Mouse (Mus musculus) c-Kit-positive CD71-negative TER-119-negative erythroid progenitor cells, embryonic 14.5 days (primary cell): ENCODE data around the gene B3gat1.

Experiments used
- DNase-seq: peaks from one replicate; pipeline ENCODE4 v3.0.0-alpha.2; 2013; ENCODE audit warnings: low read depth

The B3gat1 gene

GRCm38 (mm10) chr9:26733206-26733891 is at the start of gene B3gat1:
TSS of gene B3gat1 (plus strand) at chr9:26733728.
- no peak for DNase-seq

- DNase-seq = no peak
Measured at GRCm38 (mm10) chr9:26689171-26689570, 44.4 kb upstream of the B3gat1 start.

DNA sequence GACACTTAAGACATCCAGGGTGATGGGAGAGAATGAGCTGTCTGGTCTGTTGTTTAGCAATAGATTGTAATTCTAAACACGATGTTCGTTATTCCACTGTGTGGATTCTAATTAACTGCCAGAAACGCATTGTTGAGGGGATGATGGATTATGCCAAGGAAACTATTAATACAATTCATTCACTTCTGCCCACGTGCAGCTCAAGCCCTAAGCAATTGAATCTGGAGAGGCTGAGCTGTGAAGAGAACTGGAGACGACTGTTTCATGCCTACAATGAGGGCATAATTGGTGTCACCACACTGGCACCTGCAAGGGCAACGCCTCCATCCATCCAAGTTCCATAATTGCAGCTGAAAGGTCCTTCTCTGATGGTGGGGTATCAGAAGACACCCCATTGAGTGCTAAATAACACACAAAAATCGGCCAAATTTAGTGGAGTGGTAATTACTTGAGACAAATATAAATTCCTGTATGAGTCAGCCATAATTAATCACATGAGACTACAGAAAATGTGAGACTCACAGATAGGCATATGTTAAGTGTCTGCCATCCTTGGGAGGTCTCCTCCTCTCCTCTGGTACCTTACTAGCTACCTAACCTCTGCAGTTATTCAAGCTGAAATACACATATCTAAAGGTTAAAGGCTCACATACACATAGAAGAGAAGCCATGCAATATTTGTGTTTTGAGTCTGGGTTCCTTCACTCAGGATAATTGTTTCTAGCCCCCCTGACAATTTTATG is 43.4 kb upstream of the B3gat1 start:
- DNase-seq = no peak

GRCm38 (mm10) chr9:26692641-26693040 is 40.9 kb upstream of the B3gat1 start:
- no peak for DNase-seq

DNA sequence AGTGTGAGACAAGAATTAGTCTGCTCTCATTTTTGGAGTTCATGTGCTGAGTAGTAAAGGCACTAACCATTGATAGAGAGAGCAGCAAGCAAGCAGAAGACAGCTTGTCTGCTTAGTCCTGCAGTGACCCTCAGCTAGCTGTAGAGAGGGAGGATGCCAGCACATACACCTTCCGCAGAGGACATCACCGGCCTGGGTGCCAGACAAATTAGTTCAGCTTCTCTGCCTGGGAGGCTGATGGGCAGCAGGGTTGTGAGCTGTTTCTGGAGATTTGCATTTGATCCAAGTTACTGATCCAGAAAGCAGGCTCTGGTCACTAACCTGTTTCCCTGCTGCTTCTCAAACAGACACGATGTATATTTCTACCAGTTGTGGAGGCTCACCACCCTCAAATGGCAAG is 38.9 kb upstream of the B3gat1 start:
- DNase-seq = no peak

- no peak for DNase-seq
Measured at GRCm38 (mm10) chr9:26695178-26695577, 38.4 kb upstream of the B3gat1 start.

GRCm38 (mm10) chr9:26698286-26698685 is 35.2 kb upstream of the B3gat1 start:
- no peak for DNase-seq

GRCm38 (mm10) chr9:26700329-26700728 is 33.2 kb upstream of the B3gat1 start:
- no peak for DNase-seq

- no peak for DNase-seq
Measured at GRCm38 (mm10) chr9:26718388-26718787, 15.1 kb upstream of the B3gat1 start.

DNA sequence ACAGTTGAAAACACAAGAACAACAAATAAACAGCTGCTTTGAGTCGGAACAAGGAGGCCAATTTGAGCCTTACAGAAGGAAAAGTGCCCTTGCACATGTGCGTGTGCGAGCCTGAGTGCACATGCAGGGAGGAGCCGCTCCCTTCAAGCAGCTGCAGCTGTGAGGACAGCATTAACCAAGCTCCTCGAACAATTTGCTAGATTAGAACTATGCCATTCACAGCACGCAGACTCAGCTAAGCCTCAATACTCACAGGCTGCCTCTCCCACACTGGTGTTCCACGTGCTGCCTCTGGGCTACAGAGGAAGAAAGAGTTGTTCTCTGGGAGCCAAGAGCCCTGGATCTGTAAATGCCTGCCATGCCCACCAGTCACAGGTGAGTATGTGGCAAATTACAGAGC is 11.8 kb upstream of the B3gat1 start:
- DNase-seq = no peak

DNA sequence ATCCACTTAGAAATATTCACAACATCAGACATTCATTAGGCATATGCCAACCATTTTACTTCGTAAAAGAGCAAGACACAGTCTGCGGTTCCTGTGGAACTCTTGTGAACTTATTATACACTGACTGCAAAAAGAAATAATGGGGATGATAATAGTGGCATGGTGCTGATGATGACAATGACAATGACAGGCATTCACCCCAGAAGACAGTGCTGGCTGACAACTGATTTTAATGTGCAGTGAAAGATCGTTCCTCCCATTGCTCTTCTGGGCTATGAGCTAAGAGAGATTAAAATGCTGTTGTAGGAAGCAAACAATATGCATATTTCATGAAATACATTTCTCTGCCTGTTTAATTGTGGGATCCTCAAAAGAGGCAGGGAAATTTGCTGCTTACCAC is 7.8 kb upstream of the B3gat1 start:
- no peak for DNase-seq

- DNase-seq = no peak
Measured at GRCm38 (mm10) chr9:26727445-26727844, 6.1 kb upstream of the B3gat1 start.

- DNase-seq = no peak
Measured at GRCm38 (mm10) chr9:26728556-26728955, 5.0 kb upstream of the B3gat1 start.

GRCm38 (mm10) chr9:26733986-26734385 is 458 bp downstream of the B3gat1 start:
- no peak for DNase-seq

DNA sequence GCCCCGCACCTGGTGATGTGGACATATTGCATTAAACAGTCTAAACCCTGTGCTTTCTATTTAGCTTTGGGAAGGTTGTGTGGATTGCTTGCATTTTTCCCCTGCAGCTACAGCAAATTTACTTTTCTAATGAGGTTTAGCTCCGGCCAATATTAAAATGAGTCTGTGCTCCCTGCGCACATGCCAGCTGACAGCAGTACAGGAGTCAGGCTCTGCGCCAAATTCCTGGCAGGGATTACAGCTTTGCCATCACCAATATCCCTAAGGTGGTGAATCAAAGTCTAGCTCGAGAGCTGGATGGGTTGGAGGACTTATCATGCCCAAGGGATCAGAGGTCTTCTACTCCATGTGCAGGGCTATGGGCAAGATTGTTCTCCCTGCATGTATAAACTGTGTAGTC is 3.6 kb downstream of the B3gat1 start:
- no peak for DNase-seq

GRCm38 (mm10) chr9:26742817-26743216 is 9.3 kb downstream of the B3gat1 start:
- no peak for DNase-seq

GRCm38 (mm10) chr9:26747121-26747520 is 13.6 kb downstream of the B3gat1 start:
- no peak for DNase-seq

DNA sequence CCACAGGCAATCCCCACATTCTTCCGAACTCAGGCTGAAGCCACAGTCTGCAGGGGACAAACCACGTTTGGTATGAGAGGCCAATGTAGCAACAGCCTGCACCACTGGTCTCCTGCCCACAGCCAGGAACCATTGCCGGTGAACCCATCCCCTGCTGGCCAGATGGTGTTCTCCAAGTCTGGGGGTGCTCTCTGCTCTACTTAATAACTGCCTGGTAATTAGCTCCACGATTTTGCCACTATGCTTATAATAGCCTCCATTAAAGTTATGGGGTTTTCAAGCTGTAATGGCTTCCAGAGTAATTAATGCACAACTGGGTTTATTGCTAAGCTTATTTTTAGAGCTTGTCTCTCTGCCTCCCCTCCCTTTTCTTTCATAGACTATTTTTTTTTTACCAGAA is 15.4 kb downstream of the B3gat1 start:
- DNase-seq = no peak

- no peak for DNase-seq
Measured at GRCm38 (mm10) chr9:26760081-26760480, 26.6 kb downstream of the B3gat1 start.

- DNase-seq = no peak
Measured at GRCm38 (mm10) chr9:26760576-26760975, 27.0 kb downstream of the B3gat1 start.

- no peak for DNase-seq
Measured at GRCm38 (mm10) chr9:26762477-26762876, 28.9 kb downstream of the B3gat1 start.

DNA sequence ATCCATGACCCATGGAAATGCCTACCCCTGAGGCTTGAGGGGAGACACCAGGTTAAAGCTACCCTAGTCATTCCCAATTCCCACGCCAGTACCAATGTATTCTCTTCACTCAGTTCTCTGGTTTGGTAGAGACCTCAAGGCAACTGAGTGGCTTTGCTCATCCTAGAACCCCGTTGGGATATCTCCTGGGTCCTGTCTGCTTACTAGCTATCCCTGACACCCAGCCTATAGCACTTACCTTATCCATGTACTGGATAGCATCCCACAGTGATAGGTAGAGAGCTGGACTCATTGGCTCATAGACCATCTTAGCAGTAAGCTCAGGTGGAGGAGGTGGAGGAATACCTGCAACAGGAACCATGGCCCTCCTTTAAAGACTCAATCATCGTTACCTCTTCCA is 34.7 kb downstream of the B3gat1 start:
- no peak for DNase-seq

DNA sequence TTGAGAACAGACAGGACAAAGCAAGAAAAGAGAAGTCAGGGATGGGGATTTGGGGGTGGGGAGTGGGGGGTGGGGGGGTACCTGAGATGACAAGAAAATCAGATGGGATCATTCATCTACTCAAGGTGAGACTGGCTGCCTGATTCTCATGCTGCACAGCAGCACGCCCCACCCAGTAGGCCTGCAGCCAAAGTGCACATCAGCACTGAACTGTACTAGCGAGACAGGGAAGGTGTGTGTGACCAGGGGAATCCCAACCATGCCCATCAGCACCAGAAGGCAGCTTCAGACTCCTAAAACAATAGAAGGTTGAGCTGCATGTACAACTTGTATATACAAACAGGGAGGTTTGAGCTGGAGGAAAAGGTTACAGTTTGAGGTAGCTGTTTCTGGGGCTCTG is 42.2 kb downstream of the B3gat1 start:
- no peak for DNase-seq
